Mouse (Mus musculus): ENCODE measurements around the gene Mei1. TPM values are rescaled to one million over a fixed set of nuclear protein-coding genes. Genes with fewer than 3 reads are reported as not detected.

The Mei1 gene
- polyA plus RNA-seq, 1 experiment = 0.01 TPM

DNA sequence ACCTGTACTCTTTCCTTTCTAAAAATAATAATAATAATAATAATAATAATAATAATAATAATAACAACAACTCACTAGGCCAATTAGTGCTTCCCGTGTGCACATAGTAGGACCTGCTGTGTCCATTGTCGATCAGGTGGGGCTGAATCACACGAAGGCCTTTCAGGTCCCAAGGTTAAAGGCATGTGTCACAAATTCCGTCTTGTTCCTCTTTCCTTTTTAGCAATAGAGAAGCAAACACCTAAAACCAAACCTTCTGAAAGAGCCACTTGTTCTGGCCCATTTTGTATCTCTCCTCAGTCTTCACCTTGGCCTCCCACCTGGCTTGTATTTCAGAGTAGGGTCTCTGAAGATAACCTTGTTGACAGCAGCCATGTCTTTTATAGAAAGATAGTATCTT lies 81.4 kb downstream of the Mei1 start:
- H3K4me3 ChIP-seq = no peak overlapping the region
- TF ChIP-seq SRF (IDR thresholded peaks at IDR 0.05; ENCODE audit: control insufficient read depth, insufficient read length, low read depth) (no peak), E2F4 (IDR thresholded peaks at IDR 0.05; ENCODE audit: insufficient read depth) (no peak), POLR2AphosphoS2 (IDR thresholded peaks at IDR 0.05; ENCODE audit: insufficient read length, low read depth) (peak; percentile 19), USF1 (IDR thresholded peaks at IDR 0.05; ENCODE audit: low read depth) (no peak), TCF12 (IDR thresholded peaks at IDR 0.05; ENCODE audit: insufficient read depth, poor library complexity, severe bottlenecking) (no peak), MAX (IDR thresholded peaks at IDR 0.05; ENCODE audit: low read depth) (no peak), MYOG (IDR thresholded peaks at IDR 0.05; ENCODE audit: control insufficient read depth in 1 of 3, insufficient read depth in 1 of 3, insufficient read length in 2 of 3, low read depth in 2 of 3) (no peak), MYOD1 (IDR thresholded peaks at IDR 0.05; ENCODE audit: control insufficient read depth in 1 of 3, insufficient read length in 2 of 3, low read depth in 2 of 3) (no peak)
- peaks cover 84% of the 10 kb centered on the region for H3K79me2 ChIP-seq (ENCODE audit: control insufficient read depth, insufficient read depth)
- H3K36me3 ChIP-seq (ENCODE audit: control insufficient read depth, insufficient read depth) = peaks cover 19% of the 10 kb centered on the region
- no peak overlapping the region for H3ac ChIP-seq (ENCODE audit: control insufficient read depth, insufficient read length)
- H3K27me3 ChIP-seq (ENCODE audit: control insufficient read depth, insufficient read depth, insufficient read length) = no peaks in the 10 kb centered on the region
- no peak overlapping the region for H3K4me2 ChIP-seq (ENCODE audit: low read depth)

DNA sequence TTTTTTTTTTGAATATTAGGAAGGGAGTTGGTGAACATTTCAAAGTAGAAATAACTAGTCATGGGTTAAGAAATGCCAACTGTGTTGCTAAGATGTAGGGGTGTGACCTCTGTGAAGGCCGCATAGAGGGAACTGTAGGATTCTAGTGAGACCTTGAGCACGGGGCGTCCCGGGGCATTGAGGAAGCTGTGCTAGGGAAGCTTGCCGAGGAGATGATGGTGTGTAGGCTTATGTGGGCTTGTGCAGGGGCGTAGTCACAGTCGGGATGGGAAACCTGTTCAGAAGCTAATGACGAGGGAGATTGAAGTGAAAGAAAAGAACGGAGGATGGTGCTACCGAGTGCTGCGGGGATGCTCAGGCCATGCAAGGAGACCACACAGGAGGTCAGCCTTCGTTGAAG lies 82.2 kb downstream of the Mei1 start:
- TF ChIP-seq TCF3 (IDR thresholded peaks at IDR 0.05; ENCODE audit: insufficient read length, low read depth) (no peak), POLR2A (IDR thresholded peaks at IDR 0.05; ENCODE audit: insufficient read length, low read depth) (peak; percentile 27)

DNA sequence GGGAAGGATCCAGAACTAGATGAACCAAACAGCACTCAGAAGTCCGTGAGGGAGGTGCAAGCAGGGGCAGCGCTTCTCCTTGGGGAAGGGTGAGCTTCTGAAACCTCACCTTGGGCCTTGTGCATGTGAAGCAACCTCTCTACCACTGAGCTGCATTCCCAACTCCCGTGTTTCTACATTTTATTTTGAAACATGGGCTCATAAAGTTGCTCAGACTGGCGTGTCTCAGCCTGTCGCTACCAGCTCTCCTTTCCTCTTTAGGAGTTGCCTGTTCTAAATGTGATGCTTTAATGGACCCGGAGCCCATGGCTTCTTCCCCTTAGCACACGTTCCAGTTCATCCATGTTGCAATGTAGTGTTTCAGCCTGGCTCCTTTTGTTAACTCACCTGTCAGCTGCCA lies 82.6 kb downstream of the Mei1 start:
- Histone ChIP-seq H3K4me2 (ENCODE audit: low read depth) (peak overlapping the region; percentile 30), H3K36me3 (ENCODE audit: control insufficient read depth, insufficient read depth) (peaks cover 19% of the 10 kb centered on the region), H3K4me3 (no peak overlapping the region), H3K27me3 (ENCODE audit: control insufficient read depth, insufficient read depth, insufficient read length) (no peaks in the 10 kb centered on the region), H3ac (ENCODE audit: control insufficient read depth, insufficient read length) (no peak overlapping the region), H3K79me2 (ENCODE audit: control insufficient read depth, insufficient read depth) (peaks cover 97% of the 10 kb centered on the region)
- TF ChIP-seq USF1 (IDR thresholded peaks at IDR 0.05; ENCODE audit: low read depth) (no peak), MYOG (IDR thresholded peaks at IDR 0.05; ENCODE audit: control insufficient read depth in 1 of 3, insufficient read depth in 1 of 3, insufficient read length in 2 of 3, low read depth in 2 of 3) (no peak), TCF12 (IDR thresholded peaks at IDR 0.05; ENCODE audit: insufficient read depth, poor library complexity, severe bottlenecking) (no peak), MYOD1 (IDR thresholded peaks at IDR 0.05; ENCODE audit: control insufficient read depth in 1 of 3, insufficient read length in 2 of 3, low read depth in 2 of 3) (no peak), POLR2AphosphoS2 (IDR thresholded peaks at IDR 0.05; ENCODE audit: insufficient read length, low read depth) (peak; percentile 45), REST (IDR thresholded peaks at IDR 0.05; ENCODE audit: insufficient read depth, insufficient read length) (no peak), TCF3 (IDR thresholded peaks at IDR 0.05; ENCODE audit: insufficient read length, low read depth) (no peak)

More for the DNA sequence above, 82.2 kb downstream of the Mei1 start:
- peaks cover 93% of the 10 kb centered on the region for H3K79me2 ChIP-seq (ENCODE audit: control insufficient read depth, insufficient read depth)
- no peaks in the 10 kb centered on the region for H3K27me3 ChIP-seq (ENCODE audit: control insufficient read depth, insufficient read depth, insufficient read length)
- H3ac ChIP-seq (ENCODE audit: control insufficient read depth, insufficient read length) = no peak overlapping the region
- no peak overlapping the region for H3K4me3 ChIP-seq
- H3K36me3 ChIP-seq (ENCODE audit: control insufficient read depth, insufficient read depth) = peaks cover 19% of the 10 kb centered on the region
- H3K4me2 ChIP-seq (ENCODE audit: low read depth) = peak overlapping the region; percentile 30

DNA sequence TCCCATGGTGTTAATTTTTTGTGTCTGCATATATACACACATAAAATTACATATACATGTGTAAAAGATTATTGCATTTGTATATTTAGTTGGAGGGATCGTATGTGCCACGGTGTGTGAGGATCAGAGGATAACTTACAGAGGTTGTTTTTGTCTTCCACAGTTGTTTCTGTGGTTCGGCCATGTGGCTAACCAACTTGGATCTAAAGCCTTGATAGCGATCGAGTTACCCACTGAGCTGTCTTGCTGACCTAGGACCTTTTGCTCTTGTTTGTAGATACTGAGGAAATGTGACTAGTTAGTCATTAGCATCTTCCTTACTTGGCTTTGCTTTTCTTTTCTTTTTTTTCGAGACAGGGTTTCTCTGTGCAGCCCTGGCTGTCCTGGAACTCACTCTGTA lies 86.5 kb downstream of the Mei1 start:
- Histone ChIP-seq H3K4me2 (ENCODE audit: low read depth) (peak overlapping the region; percentile 65), H3K4me3 (no peak overlapping the region), H3K27me3 (ENCODE audit: control insufficient read depth, insufficient read depth, insufficient read length) (no peaks in the 10 kb centered on the region), H3K79me2 (ENCODE audit: control insufficient read depth, insufficient read depth) (peaks cover 100% of the 10 kb centered on the region), H3ac (ENCODE audit: control insufficient read depth, insufficient read length) (no peak overlapping the region), H3K36me3 (ENCODE audit: control insufficient read depth, insufficient read depth) (peaks cover 9% of the 10 kb centered on the region)
- peak; percentile 4 for TF ChIP-seq USF1 (IDR thresholded peaks at IDR 0.05; ENCODE audit: low read depth)
- TF ChIP-seq MYOG (IDR thresholded peaks at IDR 0.05; ENCODE audit: control insufficient read depth in 1 of 3, insufficient read depth in 1 of 3, insufficient read length in 2 of 3, low read depth in 2 of 3) = peak in 2 of 3 experiments; percentile 49 to 79
- TF ChIP-seq POLR2AphosphoS2 (IDR thresholded peaks at IDR 0.05; ENCODE audit: insufficient read length, low read depth) = no peak
- TF ChIP-seq CEBPB (IDR thresholded peaks at IDR 0.05; ENCODE audit: insufficient read depth, poor library complexity, severe bottlenecking) = no peak
- peak; percentile 48 for TF ChIP-seq TCF12 (IDR thresholded peaks at IDR 0.05; ENCODE audit: insufficient read depth, poor library complexity, severe bottlenecking)
- no peak for TF ChIP-seq E2F4 (IDR thresholded peaks at IDR 0.05; ENCODE audit: insufficient read depth)
- no peak for TF ChIP-seq SRF (IDR thresholded peaks at IDR 0.05; ENCODE audit: control insufficient read depth, insufficient read length, low read depth)
- TF ChIP-seq POLR2A (IDR thresholded peaks at IDR 0.05; ENCODE audit: insufficient read length, low read depth) = no peak
- TF ChIP-seq TCF3 (IDR thresholded peaks at IDR 0.05; ENCODE audit: insufficient read length, low read depth) = no peak
- no peak for TF ChIP-seq REST (IDR thresholded peaks at IDR 0.05; ENCODE audit: insufficient read depth, insufficient read length)
- TF ChIP-seq MYOD1 (IDR thresholded peaks at IDR 0.05; ENCODE audit: control insufficient read depth in 1 of 3, insufficient read length in 2 of 3, low read depth in 2 of 3) = peak in 2 of 3 experiments; percentile 34 to 64

DNA sequence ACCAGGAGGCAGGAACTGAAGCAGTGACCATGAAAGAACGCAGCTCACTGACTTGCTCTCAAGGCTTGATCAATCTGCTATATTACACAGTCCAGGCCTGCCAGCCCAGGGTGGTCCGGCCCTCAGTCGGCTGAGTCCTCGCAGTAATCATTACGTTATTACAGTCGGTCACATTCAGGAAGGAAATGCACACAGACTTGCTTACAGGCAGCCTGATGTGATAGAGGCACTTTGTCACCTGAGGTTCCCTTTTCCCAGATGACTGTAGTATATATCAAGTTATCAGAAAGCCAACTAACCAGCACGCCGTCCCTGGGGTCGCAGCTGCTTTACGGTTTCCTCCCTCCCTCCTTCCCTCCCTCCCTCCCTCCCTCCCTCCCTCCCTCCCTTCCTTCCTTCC lies 87.1 kb downstream of the Mei1 start:
- Histone ChIP-seq H3K27me3 (ENCODE audit: control insufficient read depth, insufficient read depth, insufficient read length) (no peaks in the 10 kb centered on the region), H3K36me3 (ENCODE audit: control insufficient read depth, insufficient read depth) (peaks cover 9% of the 10 kb centered on the region), H3K79me2 (ENCODE audit: control insufficient read depth, insufficient read depth) (peaks cover 100% of the 10 kb centered on the region), H3K4me2 (ENCODE audit: low read depth) (peak overlapping the region; percentile 65), H3K4me3 (no peak overlapping the region), H3ac (ENCODE audit: control insufficient read depth, insufficient read length) (no peak overlapping the region)
- TF ChIP-seq POLR2AphosphoS2 (IDR thresholded peaks at IDR 0.05; ENCODE audit: insufficient read length, low read depth) = peak; percentile 24
- no peak for TF ChIP-seq MAX (IDR thresholded peaks at IDR 0.05; ENCODE audit: low read depth)

Data from myocyte (in vitro differentiated cells).